ENCODE assay signal across 13 mouse cellular contexts in the genomic region with DNA sequence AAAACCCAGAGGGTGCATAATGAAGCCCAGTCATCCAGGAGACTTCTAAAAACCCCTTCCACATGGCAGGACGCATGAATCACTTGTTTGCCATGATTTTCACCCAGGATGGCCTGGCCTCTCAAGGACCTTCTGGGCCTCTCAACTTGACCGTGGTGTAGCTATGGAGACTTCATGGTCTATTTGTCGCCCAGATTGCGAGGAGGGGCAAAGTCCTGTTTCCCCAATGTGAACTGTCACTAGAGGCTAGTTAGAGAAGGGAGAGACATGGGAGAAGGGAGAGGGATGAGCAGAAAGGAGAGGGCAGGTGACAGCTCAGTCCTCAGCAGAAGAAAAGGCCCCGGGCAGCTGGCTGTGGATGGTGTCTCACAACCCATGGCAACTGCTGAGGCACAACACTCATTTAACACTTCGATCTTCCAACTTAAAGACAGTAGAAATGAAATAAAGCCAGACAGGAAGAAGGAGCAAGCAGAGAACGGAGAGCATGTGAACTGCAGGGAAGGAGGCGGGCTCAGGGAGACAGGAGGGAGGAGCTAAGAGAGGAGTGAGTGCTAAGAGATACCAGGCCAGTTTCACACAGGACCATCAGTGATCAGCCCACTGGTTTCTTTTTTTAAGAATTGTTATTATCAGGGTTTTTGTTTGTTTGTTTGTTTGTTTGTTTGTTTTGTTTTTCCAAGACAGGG. TPM values are rescaled to one million over a fixed set of nuclear protein-coding genes. Genes with fewer than 3 reads are reported as not detected.
DNase-seq lines count a peak whose midpoint lies in the region; ATAC-seq lines count a peak whose summit lies in the region.
"Had no signal": no experiment of that assay in that cellular context is flagged by ENCODE, and none has a peak within 500 bp of the region (broad histone marks: within the 10 kb centered on the region; RNA-seq: fewer than 3 reads in every experiment).

No protein-coding gene starts in this region.

- DNase-seq in lung, postnatal 10 days = peak; percentile 4
- no peak for DNase-seq in lung, postnatal 36 days
- peak; percentile 13 for DNase-seq in kidney, postnatal 14 days
- no peak for DNase-seq in left cerebral cortex, adult 18-20 months (ENCODE audit: low spot score in 2 of 2)
- DNase-seq in thymus, postnatal 0 days (ENCODE audit: low spot score) = no peak
- no peak for DNase-seq in gastrocnemius, postnatal 25 days
- DNase-seq: gastrocnemius, adult 2 months; layer of hippocampus, postnatal 36 days had no signal

- peak; percentile 87 for ATAC-seq in common myeloid progenitor, adult 5-6 weeks (replicated peaks; ENCODE audit: low read depth, poor library complexity, severe bottlenecking)
- ATAC-seq in megakaryocyte-erythroid progenitor cell, adult 5-6 weeks (replicated peaks; ENCODE audit: low FRiP score, low TSS enrichment, poor library complexity, severe bottlenecking) = peak; percentile 89
- ATAC-seq: hindbrain, postnatal 0 days had no signal

RNA-seq across cellular contexts. Expression of a gene that starts 14.7 kb away (rescaled TPM):
- 46.7 and 51.4 TPM in 2 replicates for total RNA-seq in common myeloid progenitor, adult 5-6 weeks (2017)
- total RNA-seq in megakaryocyte-erythroid progenitor cell, adult 5-6 weeks (2014; fragmentation: Nextera tagmentation) = 187 and 213 TPM in 2 replicates
- total RNA-seq in megakaryocyte-erythroid progenitor cell, adult 5-6 weeks (2017) = 134 and 145 TPM in 2 replicates
- total RNA-seq in left cerebral cortex, adult 18-20 months (2021) = not detected
- 2.9 and 3.1 TPM in 2 replicates for polyA plus RNA-seq in thymus, postnatal 0 days (2015; fragmentation: Nextera tagmentation; extraction: Ambion mirVana)
- total RNA-seq in gastrocnemius, postnatal 25 days (2021) = not detected
- total RNA-seq: gastrocnemius, adult 2 months; hindbrain, postnatal 0 days; layer of hippocampus, postnatal 36 days had no signal
- polyA plus RNA-seq: hindbrain, postnatal 0 days had no signal

RNA-seq across cellular contexts. Expression of a gene that starts 25.8 kb away (rescaled TPM):
- not detected in 2 replicates for total RNA-seq in common myeloid progenitor, adult 5-6 weeks (2017)
- not detected in 2 replicates for total RNA-seq in megakaryocyte-erythroid progenitor cell, adult 5-6 weeks (2014; fragmentation: Nextera tagmentation)
- not detected in 2 replicates for total RNA-seq in megakaryocyte-erythroid progenitor cell, adult 5-6 weeks (2017)
- under 1 TPM in 1 of 2 experiments, not detected in 1; 0.79 TPM for total RNA-seq in left cerebral cortex, adult 18-20 months (2021)
- polyA plus RNA-seq in thymus, postnatal 0 days (2015; fragmentation: Nextera tagmentation; extraction: Ambion mirVana) = 0.27 TPM in 1 of 2 replicates, not detected in the other
- total RNA-seq in gastrocnemius, postnatal 25 days (2021) = not detected
- total RNA-seq: gastrocnemius, adult 2 months; hindbrain, postnatal 0 days had no signal
- polyA plus RNA-seq: heart, embryonic 14.5 days; limb, embryonic 15.5 days had no signal

RNA-seq across cellular contexts. Expression of a gene that starts 44.8 kb away (rescaled TPM):
- 11.0 and 13.1 TPM in 2 replicates for total RNA-seq in common myeloid progenitor, adult 5-6 weeks (2017)
- total RNA-seq in megakaryocyte-erythroid progenitor cell, adult 5-6 weeks (2014; fragmentation: Nextera tagmentation) = 9.8 and 9.9 TPM in 2 replicates
- 9.1 and 11.8 TPM in 2 replicates for total RNA-seq in megakaryocyte-erythroid progenitor cell, adult 5-6 weeks (2017)
- 10 to 100 TPM; 47.5 to 48.4 TPM for total RNA-seq in left cerebral cortex, adult 18-20 months (2021)
- polyA plus RNA-seq in thymus, postnatal 0 days (2015; fragmentation: Nextera tagmentation; extraction: Ambion mirVana) = 10.0 and 10.3 TPM in 2 replicates
- total RNA-seq in gastrocnemius, postnatal 25 days (2021) = 1 to 10 TPM; 3.9 to 5.0 TPM

Comparison
In these comparisons a context has a peak if more than half of its experiments do, and no peak if none do; other contexts are left out.
1. DNase-seq: peak in lung, postnatal 10 days (single experiment) and kidney, postnatal 14 days (single experiment); none in lung, postnatal 36 days (single experiment), left cerebral cortex, adult 18-20 months (0 of 2), thymus, postnatal 0 days (single experiment) and gastrocnemius, postnatal 25 days (single experiment).
2. RNA of a gene that starts 14.7 kb away (total RNA-seq): 134 to 213 TPM in megakaryocyte-erythroid progenitor cell, adult 5-6 weeks and 46.7 to 51.4 TPM in common myeloid progenitor, adult 5-6 weeks; not detected in left cerebral cortex, adult 18-20 months and not detected in gastrocnemius, postnatal 25 days; every median in the first group is over 10 times any median in the second.